Mouse (Mus musculus) hindbrain, embryonic 10.5 days (tissue): Measurements from ENCODE around the gene Cdkn3. TPM values are rescaled to one million over a fixed set of nuclear protein-coding genes. Genes with fewer than 3 reads are reported as not detected.
"Not testable (repeated sequence)": the region's sequence is repeated elsewhere in the genome, so short reads cannot be mapped to it uniquely, and the experiment has no call there.

Experiments used
- DNase-seq: peaks from one replicate; pipeline ENCODE4 v3.0.0-alpha.2; 2017; ENCODE audit warnings: low spot score
- H3K27ac ChIP-seq: fragments of 300-500 bp; sonication (generic); 2 replicates; pipeline ENCODE4 v1.5.1; 2016; ENCODE audit warnings: mild to moderate bottlenecking, moderate library complexity
- H3K27me3 ChIP-seq: fragments of 300-500 bp; sonication (generic); 2 replicates; pipeline ENCODE4 v1.6.1; 2016; ENCODE audit warnings: mild to moderate bottlenecking; ENCODE audit not compliant: poor library complexity, insufficient read depth, severe bottlenecking
- H3K36me3 ChIP-seq: fragments of 300-500 bp; sonication (generic); 2 replicates; pipeline ENCODE4 v1.6.1; 2016; ENCODE audit warnings: mild to moderate bottlenecking, moderate library complexity
- H3K4me1 ChIP-seq: fragments of 300-500 bp; sonication (generic); replicated peaks from 2 replicates; pipeline ENCODE4 v1.6.1; 2016; ENCODE audit warnings: mild to moderate bottlenecking
- H3K4me3 ChIP-seq: fragments of 300-500 bp; sonication (generic); 2 replicates; pipeline ENCODE4 v1.5.1; 2016; ENCODE audit warnings: mild to moderate bottlenecking, moderate library complexity
- H3K9me3 ChIP-seq: fragments of 300-500 bp; sonication (generic); 2 replicates; pipeline ENCODE4 v1.6.1; 2016; ENCODE audit warnings: mild to moderate bottlenecking, moderate library complexity
- WGBS: fragments of 180-500 bp; shearing (Covaris S2); methylation state at CpG from one replicate; pipeline ENCODE4 v1.1.7; 2016; 5-methylcytosine and 5-hydroxymethylcytosine counted together
- polyA plus RNA-seq: library from polyadenylated mRNA; unstranded; fragments of >200 nt; fragmentation: Nextera tagmentation; extraction: Ambion mirVana; gene quantifications from 2 replicates; pipeline ENCODE4 v1.2.1, GENCODE M21; 2016

Gene Cdkn3
- polyA plus RNA-seq, 1 experiment from 2014 or later: 46.6 TPM

- Histone ChIP-seq H3K4me1 (peaks cover 12% of the 10 kb centered on the region), H3K27me3 (peaks cover 15% of the 10 kb centered on the region), H3K36me3 (peaks cover 26% of the 10 kb centered on the region)
- not testable (repeated sequence) for H3K4me3 ChIP-seq, H3K9me3 ChIP-seq, H3K27ac ChIP-seq, DNase-seq
- 97% methylated on average over 6 of the region's 6 CpGs for WGBS
Measured at GRCm38 (mm10) chr14:46819961-46820360, 59.6 kb downstream of the Cdkn3 start.

Other genes with a start within 250 kb of the Cdkn3 start
- 208 and 215 TPM in 2 replicates for gene Cnih1, start 27.9 kb downstream of the Cdkn3 start, polyA plus RNA-seq
- 82.9 and 97.7 TPM in 2 replicates for gene Gmfb, start 61.7 kb downstream of the Cdkn3 start, polyA plus RNA-seq
- 34.1 and 36.8 TPM in 2 replicates for gene Cgrrf1, start 71.6 kb downstream of the Cdkn3 start, polyA plus RNA-seq
- gene Samd4, start 122.3 kb downstream of the Cdkn3 start, polyA plus RNA-seq: 2.7 and 4.5 TPM in 2 replicates